Mouse (Mus musculus) heart, embryonic 10.5 days (tissue): ENCODE results near the gene Bloc1s2. TPM values are rescaled to one million over a fixed set of nuclear protein-coding genes. Genes with fewer than 3 reads are reported as not detected.

Source experiments
- DNase-seq: peaks from one replicate; pipeline ENCODE4 v3.0.0-alpha.2; 2017; ENCODE audit warnings: low spot score
- H3K27ac ChIP-seq: fragments of 300-500 bp; sonication (generic); 2 replicates; pipeline ENCODE4 v1.5.1; 2016; ENCODE audit warnings: mild to moderate bottlenecking
- H3K27me3 ChIP-seq: fragments of 300-500 bp; sonication (generic); 2 replicates; pipeline ENCODE4 v1.6.1; 2016; ENCODE audit warnings: mild to moderate bottlenecking; ENCODE audit not compliant: poor library complexity, insufficient read depth, severe bottlenecking
- H3K36me3 ChIP-seq: fragments of 300-500 bp; sonication (generic); 2 replicates; pipeline ENCODE4 v1.6.1; 2016; ENCODE audit warnings: mild to moderate bottlenecking, moderate library complexity
- H3K4me1 ChIP-seq: fragments of 300-500 bp; sonication (generic); 2 replicates; pipeline ENCODE4 v1.6.1; 2016; ENCODE audit warnings: mild to moderate bottlenecking
- H3K4me3 ChIP-seq: fragments of 300-500 bp; sonication (generic); 2 replicates; pipeline ENCODE4 v1.5.1; 2016; ENCODE audit warnings: mild to moderate bottlenecking, moderate library complexity
- H3K9me3 ChIP-seq: fragments of 300-500 bp; sonication (generic); 2 replicates; pipeline ENCODE4 v1.6.1; 2016; ENCODE audit warnings: mild to moderate bottlenecking, moderate library complexity
- WGBS: fragments of 180-500 bp; shearing (Covaris S2); methylation state at CpG from one replicate; pipeline ENCODE4 v1.1.7; 2016; 5-methylcytosine and 5-hydroxymethylcytosine counted together
- polyA plus RNA-seq: library from polyadenylated mRNA; unstranded; fragments of >200 nt; fragmentation: Nextera tagmentation; extraction: Ambion mirVana; gene quantifications from 2 replicates; pipeline ENCODE4 v1.2.1, GENCODE M21; 2016

Gene Bloc1s2
- polyA plus RNA-seq, 1 experiment from 2014 or later: 91.3 TPM

DNA sequence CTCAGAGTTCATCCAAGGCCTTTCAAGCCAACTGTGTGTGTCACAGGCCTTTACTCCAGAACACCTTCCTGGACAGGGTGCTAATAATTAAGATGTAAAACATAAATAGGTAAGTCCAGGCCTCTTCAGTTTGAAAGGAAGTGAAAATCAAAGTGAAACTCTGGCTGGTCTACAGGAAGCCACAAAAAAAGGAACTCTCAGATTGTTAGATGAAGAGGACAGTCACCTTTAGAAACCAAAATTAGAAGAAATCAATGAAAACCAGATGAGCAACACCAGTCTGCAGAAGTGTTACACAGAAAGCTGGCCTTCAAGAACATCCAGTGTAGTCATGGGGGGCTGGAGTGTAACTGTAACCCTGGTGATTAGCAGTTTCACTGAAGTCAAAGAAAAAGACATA is 28.5 kb downstream of the Bloc1s2 start:
- Histone ChIP-seq H3K9me3 (no peaks in the 10 kb centered on the region), H3K27ac (no peak overlapping the region), H3K36me3 (peaks cover 76% of the 10 kb centered on the region), H3K4me3 (no peak overlapping the region), H3K27me3 (no peaks in the 10 kb centered on the region), H3K4me1 (no peaks in the 10 kb centered on the region)
- no peak for DNase-seq

DNA sequence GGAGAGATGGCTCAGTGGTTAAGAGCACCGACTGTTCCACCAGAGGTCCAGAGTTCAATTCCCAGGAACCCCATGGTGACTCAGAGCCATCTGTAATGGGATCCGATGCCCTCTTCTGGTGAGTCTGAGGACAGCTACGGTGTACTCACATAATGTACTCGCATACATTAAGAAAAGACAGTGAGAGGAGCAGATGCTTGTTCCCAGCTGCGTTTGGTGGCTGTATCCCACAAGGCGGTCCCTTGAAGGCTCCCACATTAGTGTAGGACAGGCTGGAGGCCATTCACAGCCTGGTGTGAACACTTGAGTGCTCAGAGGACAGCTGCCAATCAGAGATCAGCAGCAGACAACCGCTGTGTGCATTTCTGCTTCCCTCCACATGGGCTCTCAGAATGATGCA is 34.5 kb downstream of the Bloc1s2 start:
- Histone ChIP-seq H3K4me1 (peaks cover 8% of the 10 kb centered on the region), H3K36me3 (peaks cover 65% of the 10 kb centered on the region), H3K4me3 (no peak overlapping the region), H3K27ac (no peak overlapping the region), H3K27me3 (no peaks in the 10 kb centered on the region), H3K9me3 (no peaks in the 10 kb centered on the region)
- 71% methylated on average over 7 of the region's 7 CpGs for whole genome bisulfite sequencing
- DNase-seq: no peak

DNA sequence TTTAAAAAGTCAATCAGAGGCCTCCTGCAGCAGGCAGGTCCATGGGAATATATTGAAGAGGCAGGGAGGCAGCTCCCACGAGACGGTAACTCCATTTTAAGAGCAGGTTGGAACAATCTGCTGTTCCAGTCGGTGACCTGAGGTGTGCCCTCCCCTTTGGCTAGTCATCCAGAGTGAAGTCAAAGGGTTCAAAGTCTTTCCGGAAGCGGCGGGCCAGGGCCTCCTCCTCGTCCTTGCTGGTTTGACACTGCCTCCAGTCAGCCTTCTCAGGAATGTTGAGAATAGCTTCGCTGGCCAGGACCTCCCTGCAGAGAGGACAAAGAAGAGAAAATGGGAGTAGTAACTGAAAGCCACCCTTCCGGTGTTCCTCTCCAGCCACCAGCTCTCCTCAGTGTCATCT is 35.9 kb downstream of the Bloc1s2 start:
- H3K27ac ChIP-seq: no peak overlapping the region
- 86% methylated on average over 9 of the region's 9 CpGs for WGBS
- H3K4me3 ChIP-seq: no peak overlapping the region
- H3K27me3 ChIP-seq: no peaks in the 10 kb centered on the region
- peaks cover 13% of the 10 kb centered on the region for H3K4me1 ChIP-seq
- no peak for DNase-seq
- no peaks in the 10 kb centered on the region for H3K9me3 ChIP-seq
- H3K36me3 ChIP-seq: peaks cover 60% of the 10 kb centered on the region

DNA sequence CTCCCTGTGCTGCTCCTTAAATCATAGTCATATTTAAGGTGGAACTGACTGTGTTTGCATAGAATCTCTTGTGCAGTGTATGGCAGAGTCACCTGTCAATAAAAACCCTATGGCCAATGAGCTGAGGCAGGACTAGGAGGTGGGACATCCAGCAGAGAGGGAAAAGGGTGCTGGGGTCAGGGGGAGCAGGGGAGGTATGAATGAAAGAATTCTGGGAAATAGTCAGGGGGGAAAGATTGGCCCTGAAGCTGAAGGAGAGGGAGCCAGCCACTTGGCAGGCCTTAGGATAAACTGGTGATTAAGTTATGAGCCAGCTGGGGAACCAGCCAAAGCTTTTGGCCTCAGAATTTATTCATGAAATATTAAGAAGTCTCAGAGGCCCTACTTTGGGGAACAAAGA is 37.2 kb downstream of the Bloc1s2 start:
- H3K9me3 ChIP-seq: no peaks in the 10 kb centered on the region
- H3K4me3 ChIP-seq: no peak overlapping the region
- peaks cover 50% of the 10 kb centered on the region for H3K36me3 ChIP-seq
- no peak overlapping the region for H3K27ac ChIP-seq
- no peak for DNase-seq
- peaks cover 13% of the 10 kb centered on the region for H3K4me1 ChIP-seq
- no peaks in the 10 kb centered on the region for H3K27me3 ChIP-seq

DNA sequence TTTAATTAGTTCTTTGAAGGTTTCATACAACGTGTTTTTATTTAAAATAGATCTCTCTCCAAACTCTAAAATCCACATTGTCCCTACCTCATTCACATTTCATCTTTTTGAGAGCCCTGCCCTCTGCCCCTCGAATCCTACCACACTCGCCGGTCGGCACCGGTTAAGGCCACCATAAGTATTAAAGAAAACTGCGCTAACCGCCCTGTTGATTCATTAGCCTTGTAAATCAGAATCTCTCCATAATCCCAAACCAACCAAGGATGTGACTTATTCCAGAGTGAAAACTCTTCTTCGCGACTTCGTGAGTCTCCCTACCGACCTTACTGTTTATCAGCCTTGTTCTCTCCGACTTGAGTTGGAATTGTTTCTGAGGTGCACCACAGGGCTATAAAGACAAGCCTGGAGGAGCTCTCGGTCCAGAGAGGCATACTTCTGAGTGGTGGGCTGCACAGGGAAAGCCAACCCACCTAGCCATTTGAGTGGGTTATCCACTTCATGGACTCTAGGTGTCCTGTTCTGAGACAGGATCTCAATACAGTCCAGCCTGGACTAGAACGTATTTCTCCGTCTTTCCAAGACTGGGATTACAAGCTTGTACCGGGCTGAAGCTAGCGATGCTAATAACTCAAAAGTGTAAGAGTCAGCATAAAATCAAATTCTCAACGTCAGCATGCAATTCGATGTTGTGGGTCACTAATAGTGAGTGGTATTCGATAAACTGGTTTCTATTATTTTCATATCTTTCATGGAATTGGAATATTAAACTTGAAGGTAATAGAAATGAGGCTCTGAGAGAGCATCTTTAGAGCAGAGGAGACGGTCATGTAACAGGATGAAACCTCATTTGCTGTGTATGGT is 38.4 kb downstream of the Bloc1s2 start:
- H3K27ac ChIP-seq: peak overlapping the region; percentile 94
- peaks cover 13% of the 10 kb centered on the region for H3K4me1 ChIP-seq
- peaks cover 39% of the 10 kb centered on the region for H3K36me3 ChIP-seq
- H3K9me3 ChIP-seq: no peaks in the 10 kb centered on the region
- H3K4me3 ChIP-seq: peak overlapping the region; percentile 100
- no peaks in the 10 kb centered on the region for H3K27me3 ChIP-seq
- WGBS: 30% methylated on average over 22 of the region's 22 CpGs
- no peak for DNase-seq

DNA sequence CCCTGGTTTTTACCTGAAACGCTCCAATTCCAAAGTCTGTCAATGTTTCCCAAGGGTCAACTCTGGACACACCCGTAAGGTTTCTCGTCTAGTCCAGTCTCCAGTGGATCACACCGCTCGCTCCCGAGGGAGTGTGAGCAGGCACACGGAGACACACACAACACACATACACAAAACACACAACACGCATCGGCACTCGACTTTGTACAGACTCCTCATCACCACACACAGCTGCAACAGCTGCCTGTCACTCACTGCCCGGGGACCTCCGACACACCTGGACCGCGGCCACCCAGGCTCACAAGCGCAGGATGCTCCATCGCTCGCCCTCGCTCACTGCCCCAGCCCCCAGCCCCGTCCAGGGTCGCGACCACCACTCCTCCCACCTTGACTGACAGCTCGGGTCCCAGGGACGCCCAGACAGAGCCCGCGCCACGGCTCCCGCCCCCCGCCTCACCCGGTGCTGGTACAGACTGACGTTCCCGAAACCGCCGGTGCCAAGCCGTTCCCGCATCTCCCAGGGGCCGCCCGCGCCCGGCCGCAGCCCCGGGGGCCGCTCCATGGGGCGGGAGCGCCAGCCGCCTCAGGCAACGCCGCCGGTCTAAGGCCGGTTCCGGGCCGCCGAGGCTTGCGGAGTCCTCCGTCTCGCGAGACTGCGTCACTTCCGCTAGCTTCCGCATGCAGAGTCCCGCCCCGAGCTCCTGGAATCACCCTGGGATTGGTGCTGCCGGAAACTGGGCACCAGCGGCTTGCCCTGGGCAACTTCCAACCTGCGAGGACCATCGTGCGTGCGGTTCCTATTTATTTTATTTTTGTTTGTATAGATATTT is 39.2 kb downstream of the Bloc1s2 start, which contains the start of gene Chuk:
Chuk (minus strand) TSS at position 650 of the 830 bp plus-strand sequence.
- Histone ChIP-seq H3K36me3 (peaks cover 31% of the 10 kb centered on the region), H3K4me3 (peak within 1 kb of the TSS; percentile 100), H3K4me1 (peaks cover 13% of the 10 kb centered on the region), H3K27ac (peak within 1 kb of the TSS; percentile 94), H3K9me3 (no peaks in the 10 kb centered on the region), H3K27me3 (no peaks in the 10 kb centered on the region)
- peak; percentile 95 for DNase-seq
- under 1% methylated on average over 67 of the region's 67 CpGs for WGBS

DNA sequence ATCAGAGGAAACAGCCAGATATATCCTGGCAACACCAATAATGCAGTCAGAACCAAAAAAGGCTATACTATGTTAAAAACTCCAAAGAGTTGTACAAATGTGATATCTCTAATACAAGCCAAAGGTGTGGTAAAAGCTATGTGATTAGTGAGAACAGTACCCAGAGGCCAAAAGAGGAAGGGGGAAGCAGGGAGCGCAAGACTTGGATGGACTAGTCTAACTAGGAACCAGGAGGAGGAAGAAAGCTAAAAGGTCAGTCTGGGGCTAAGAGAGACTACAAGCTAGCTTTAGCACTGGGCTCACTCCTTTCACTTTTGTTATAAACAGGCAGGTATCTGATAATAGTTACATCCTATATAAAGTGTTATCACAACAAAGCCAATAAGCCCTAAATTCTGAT is 41.9 kb downstream of the Bloc1s2 start:
- WGBS: 93% methylated on average over 1 of the region's 1 CpGs

DNA sequence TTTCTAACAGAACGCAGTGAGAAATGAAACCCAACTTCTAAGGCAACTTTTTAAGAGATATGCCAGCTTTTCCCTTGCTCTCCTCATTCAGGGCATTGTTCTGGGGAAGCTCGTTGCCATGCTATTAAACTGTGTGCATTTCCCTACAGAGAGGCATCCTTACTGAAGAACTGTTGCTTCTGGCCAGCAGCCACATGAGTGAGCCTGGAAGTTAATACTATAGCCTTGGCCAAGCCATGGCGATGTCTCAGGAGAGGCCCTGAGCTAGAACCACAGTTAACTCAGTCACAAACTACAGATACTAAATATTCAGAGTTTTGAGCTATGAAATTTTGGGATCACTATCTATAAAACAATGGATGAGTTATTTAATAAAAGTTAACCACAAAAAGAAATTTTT is 43.2 kb downstream of the Bloc1s2 start:
- H3K27ac ChIP-seq: no peak overlapping the region
- no peaks in the 10 kb centered on the region for H3K9me3 ChIP-seq
- peaks cover 21% of the 10 kb centered on the region for H3K36me3 ChIP-seq
- H3K4me1 ChIP-seq: peaks cover 12% of the 10 kb centered on the region
- H3K4me3 ChIP-seq: no peak overlapping the region
- no peak for DNase-seq
- 89% methylated on average over 3 of the region's 3 CpGs for WGBS
- no peaks in the 10 kb centered on the region for H3K27me3 ChIP-seq

More for the DNA sequence above, 41.9 kb downstream of the Bloc1s2 start:
- DNase-seq: no peak
- H3K4me1 ChIP-seq: peaks cover 13% of the 10 kb centered on the region
- H3K27ac ChIP-seq: no peak overlapping the region
- peaks cover 19% of the 10 kb centered on the region for H3K36me3 ChIP-seq
- no peak overlapping the region for H3K4me3 ChIP-seq
- H3K9me3 ChIP-seq: no peaks in the 10 kb centered on the region
- no peaks in the 10 kb centered on the region for H3K27me3 ChIP-seq

DNA sequence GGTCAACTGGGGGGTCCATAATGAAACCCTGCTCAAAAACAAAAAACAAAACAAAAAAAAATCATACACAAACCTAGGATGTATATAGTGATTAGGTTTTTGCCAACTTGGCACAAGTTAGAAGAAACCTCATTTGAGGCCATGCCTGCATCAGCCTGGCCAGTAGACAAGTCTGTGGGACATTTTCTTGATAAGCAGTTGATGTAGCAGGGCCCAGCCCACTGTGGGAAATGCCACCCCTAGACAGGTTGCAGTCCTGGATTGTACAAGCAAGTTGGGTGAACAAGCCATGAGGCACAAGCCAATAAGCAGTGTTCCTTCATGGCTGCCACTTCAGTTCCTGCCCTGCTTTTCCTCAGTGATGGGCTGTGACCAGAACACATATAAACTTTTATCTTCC is 45.4 kb downstream of the Bloc1s2 start:
- Histone ChIP-seq H3K4me1 (no peaks in the 10 kb centered on the region), H3K4me3 (no peak overlapping the region), H3K36me3 (peaks cover 42% of the 10 kb centered on the region), H3K27me3 (no peaks in the 10 kb centered on the region), H3K27ac (no peak overlapping the region), H3K9me3 (no peaks in the 10 kb centered on the region)
- DNase-seq: no peak

Other genes starting within 250 kb of the Bloc1s2 start
- 11.9 and 15.1 TPM in 2 replicates for gene Dnmbp, start 206.3 kb downstream of the Bloc1s2 start, polyA plus RNA-seq
- 0.80 and 12.9 TPM in 2 replicates for gene Cpn1, start 159.9 kb downstream of the Bloc1s2 start, polyA plus RNA-seq
- gene Cyp2c23, start 117.2 kb downstream of the Bloc1s2 start, polyA plus RNA-seq: 0.11 TPM in 1 of 2 replicates, not detected in the other
- 18.6 and 24.6 TPM in 2 replicates for gene Erlin1, start 76.7 kb downstream of the Bloc1s2 start, polyA plus RNA-seq
- 36.8 and 47.0 TPM in 2 replicates for gene Chuk, start 39.0 kb downstream of the Bloc1s2 start, polyA plus RNA-seq
- gene Cwf19l1, start 10.6 kb downstream of the Bloc1s2 start, polyA plus RNA-seq: 21.9 and 23.8 TPM in 2 replicates
- not detected in 2 replicates for gene Pkd2l1, start 46.0 kb upstream of the Bloc1s2 start, polyA plus RNA-seq
- gene Scd3, start 56.8 kb upstream of the Bloc1s2 start, polyA plus RNA-seq: 0.15 and 0.64 TPM in 2 replicates
- gene Scd2, start 147.2 kb upstream of the Bloc1s2 start, polyA plus RNA-seq: 195 and 207 TPM in 2 replicates
- gene Scd4, start 186.6 kb upstream of the Bloc1s2 start, polyA plus RNA-seq: 0.06 and 0.16 TPM in 2 replicates